Mouse (Mus musculus) hindbrain, embryonic 15.5 days (tissue): Measurements from ENCODE around the gene Chic2. TPM values are rescaled to one million over a fixed set of nuclear protein-coding genes. Genes with fewer than 3 reads are reported as not detected.

ENCODE experiments used
- ATAC-seq: fragments of 200-750 bp; cut with Nextera tagmentation; 2 replicates; pipeline ENCODE4 v1.8.0; 2017; ENCODE audit warnings: low read depth, moderate number of reproducible peaks, moderate TSS enrichment; ENCODE audit not compliant: low FRiP score
- H3K27ac ChIP-seq: fragments of 300-500 bp; sonication (generic); replicated peaks from 2 replicates; pipeline ENCODE4 v1.5.1; 2015; ENCODE audit warnings: mild to moderate bottlenecking, inconsistent platforms
- H3K27me3 ChIP-seq: fragments of 300-500 bp; sonication (generic); 2 replicates; pipeline ENCODE4 v1.6.1; 2015; ENCODE audit warnings: control low read depth, inconsistent platforms
- H3K36me3 ChIP-seq: fragments of 300-500 bp; sonication (generic); 2 replicates; pipeline ENCODE4 v1.6.1; 2015; ENCODE audit warnings: control low read depth, inconsistent platforms
- H3K4me1 ChIP-seq: fragments of 300-500 bp; sonication (generic); replicated peaks from 2 replicates; pipeline ENCODE4 v1.6.1; 2015; ENCODE audit warnings: control low read depth, inconsistent platforms
- H3K4me2 ChIP-seq: fragments of 300-500 bp; sonication (generic); 2 replicates; pipeline ENCODE4 v1.6.1; 2015; ENCODE audit warnings: moderate library complexity, mild to moderate bottlenecking, inconsistent platforms
- H3K4me3 ChIP-seq: fragments of 300-500 bp; sonication (generic); 2 replicates; pipeline ENCODE4 v1.5.1; 2015; ENCODE audit warnings: mild to moderate bottlenecking, inconsistent platforms
- H3K9ac ChIP-seq: fragments of 300-500 bp; sonication (generic); 2 replicates; pipeline ENCODE4 v1.6.1; 2015; ENCODE audit warnings: inconsistent platforms
- H3K9me3 ChIP-seq: fragments of 300-500 bp; sonication (generic); 2 replicates; pipeline ENCODE4 v1.6.1; 2016; ENCODE audit warnings: control low read depth, inconsistent platforms
- whole genome bisulfite sequencing: fragments of 180-500 bp; shearing (Covaris S2); methylation state at CpG from one replicate; pipeline ENCODE4 v1.1.7; 2015; 5-methylcytosine and 5-hydroxymethylcytosine counted together
- polyA plus RNA-seq: library from polyadenylated mRNA; unstranded; fragments of >200 nt; fragmentation: Nextera tagmentation; extraction: Ambion mirVana; gene quantifications from 2 replicates; pipeline ENCODE4 v1.2.1, GENCODE M21; 2015

Chic2 gene
- polyA plus RNA-seq, 1 experiment from 2014 or later: 30.0 TPM

GRCm38 (mm10) chr5:74948482-74948881 is 96.1 kb downstream of the Chic2 start:
- Histone ChIP-seq H3K4me3 (no peak overlapping the region), H3K4me2 (no peak overlapping the region), H3K36me3 (no peaks in the 10 kb centered on the region), H3K27ac (no peak overlapping the region), H3K9ac (no peak overlapping the region), H3K27me3 (peaks cover 31% of the 10 kb centered on the region), H3K9me3 (no peaks in the 10 kb centered on the region), H3K4me1 (peaks cover 9% of the 10 kb centered on the region)
- 81% methylated on average over 8 of the region's 8 CpGs for WGBS
- no peak for ATAC-seq

Other genes with a start within 250 kb of the Chic2 start
- 0.25 and 0.47 TPM in 2 replicates for gene Gsx2, start 30.8 kb upstream of the Chic2 start, polyA plus RNA-seq
- gene Pdgfra, start 107.5 kb upstream of the Chic2 start, polyA plus RNA-seq: 17.1 and 17.4 TPM in 2 replicates